Mouse (Mus musculus) CH12.LX (cell line): Measurements from ENCODE around the gene Etv6. TPM values are rescaled to one million over a fixed set of nuclear protein-coding genes. Genes with fewer than 3 reads are reported as not detected.

Experiments used
- DNase-seq: peaks from one replicate; pipeline ENCODE4 v3.0.0-alpha.2; 2013; ENCODE audit errors: extremely low read depth
- H3K27ac ChIP-seq: 2 replicates; pipeline ENCODE4 v1.5.1; 2012; ENCODE audit warnings: low read depth, mild to moderate bottlenecking, control low read depth, moderate library complexity; ENCODE audit not compliant: insufficient read depth
- H3K27me3 ChIP-seq: replicated peaks from 2 replicates; pipeline ENCODE3; 2012; ENCODE audit warnings: inconsistent platforms
- H3K36me3 ChIP-seq, 2 experiments: replicated peaks in 1 of 2; 2 replicates each; pipeline versions ENCODE3 to v1.6.1; 2012; ENCODE audit warnings: inconsistent platforms in 1 of 2, low read length in 1 of 2, mild to moderate bottlenecking in 1 of 2, mixed read lengths in 1 of 2, moderate library complexity in 1 of 2; ENCODE audit not compliant: control insufficient read depth in 1 of 2, insufficient read depth in 1 of 2
- H3K4me1 ChIP-seq, 2 experiments: 2 replicates each; pipeline ENCODE4 v1.6.1; 2012; ENCODE audit warnings: inconsistent platforms in 1 of 2, moderate library complexity in 1 of 2; ENCODE audit not compliant: insufficient read depth in 2 of 2, control insufficient read depth in 1 of 2
- H3K4me2 ChIP-seq: 2 replicates; pipeline ENCODE4 v1.6.1; 2012; ENCODE audit warnings: low read depth, mild to moderate bottlenecking, control low read depth; ENCODE audit not compliant: poor library complexity, insufficient read depth, severe bottlenecking
- H3K4me3 ChIP-seq, 3 experiments: fragments of 150-350 bp in 1 of 3; sonication (generic) in 1 of 3; replicated peaks in 1 of 3; 2 replicates each; pipeline versions ENCODE3 to v1.5.1; 2011 to 2012; ENCODE audit warnings: low read depth in 2 of 3, low read length in 2 of 3, mild to moderate bottlenecking in 2 of 3, moderate library complexity in 2 of 3, control low read depth in 1 of 3, improper control_type of control experiment in 1 of 3, inconsistent platforms in 1 of 3, mixed read lengths in 1 of 3; ENCODE audit not compliant: poor library complexity in 1 of 3
- H3K79me2 ChIP-seq: replicated peaks from 2 replicates; pipeline ENCODE4 v1.6.1; 2012; ENCODE audit warnings: mild to moderate bottlenecking, moderate library complexity; ENCODE audit not compliant: control insufficient read depth, poor library complexity, insufficient read depth, severe bottlenecking; ENCODE audit errors: extremely low read depth
- H3K9ac ChIP-seq: 2 replicates; pipeline ENCODE4 v1.6.1; 2012; ENCODE audit warnings: low read depth, mild to moderate bottlenecking, control low read depth, moderate library complexity; ENCODE audit not compliant: insufficient read depth
- H3K9me3 ChIP-seq: replicated peaks from 2 replicates; pipeline ENCODE3; 2012; ENCODE audit warnings: low read length, inconsistent platforms, mixed read lengths
- BHLHE40 ChIP-seq: IDR thresholded peaks from 2 replicates; pipeline ENCODE4 v1.6.1; 2011; ENCODE audit warnings: mild to moderate bottlenecking, low read depth, low read length, improper control_type of control experiment
- CHD1 ChIP-seq: IDR thresholded peaks from 2 replicates; pipeline ENCODE4 v1.6.1; 2012; ENCODE audit warnings: low read depth, low read length, improper control_type of control experiment, inconsistent platforms
- CHD2 ChIP-seq: IDR thresholded peaks from 2 replicates; pipeline ENCODE4 v1.6.1; 2011; ENCODE audit warnings: low read length, improper control_type of control experiment
- CTCF ChIP-seq, 2 experiments: IDR thresholded peaks in 1 of 2; conservative IDR thresholded peaks in 1 of 2; 2 replicates each; pipeline ENCODE4 v1.5.1; 2011 to 2012; ENCODE audit warnings: low read depth in 2 of 2, low read length in 2 of 2, improper control_type of control experiment in 1 of 2, inconsistent platforms in 1 of 2, mild to moderate bottlenecking in 1 of 2, moderate library complexity in 1 of 2
- E2F4 ChIP-seq: IDR thresholded peaks from 2 replicates; pipeline ENCODE4 v1.6.1; 2011; ENCODE audit warnings: low read depth, low read length, improper control_type of control experiment; ENCODE audit not compliant: insufficient replicate concordance
- ELF1 ChIP-seq: IDR thresholded peaks from 2 replicates; pipeline ENCODE4 v1.6.1; 2014; ENCODE audit warnings: low read depth, mild to moderate bottlenecking, inconsistent platforms, low read length, improper control_type of control experiment
- HCFC1 ChIP-seq: IDR thresholded peaks from 2 replicates; pipeline ENCODE4 v1.6.1; 2012; ENCODE audit warnings: low read depth, mild to moderate bottlenecking, inconsistent platforms, low read length, improper control_type of control experiment
- JUN ChIP-seq: IDR thresholded peaks from 2 replicates; pipeline ENCODE4 v1.6.1; 2011; ENCODE audit warnings: low read depth, mild to moderate bottlenecking, low read length, improper control_type of control experiment, moderate library complexity; ENCODE audit not compliant: insufficient read depth
- JUND ChIP-seq: conservative IDR thresholded peaks from 2 replicates; pipeline ENCODE4 v1.6.1; 2011; ENCODE audit warnings: low read depth, low read length, improper control_type of control experiment
- MAX ChIP-seq: IDR thresholded peaks from 2 replicates; pipeline ENCODE4 v1.6.1; 2011; ENCODE audit warnings: low read length, improper control_type of control experiment
- MEF2A ChIP-seq: IDR thresholded peaks from 2 replicates; pipeline ENCODE4 v1.6.1; 2014; ENCODE audit warnings: low read depth, mild to moderate bottlenecking, inconsistent platforms, low read length, improper control_type of control experiment, borderline replicate concordance
- MXI1 ChIP-seq: IDR thresholded peaks from 2 replicates; pipeline ENCODE4 v1.6.1; 2011; ENCODE audit warnings: mild to moderate bottlenecking, low read depth, low read length, improper control_type of control experiment
- NELFE ChIP-seq: IDR thresholded peaks from 2 replicates; pipeline ENCODE4 v1.6.1; 2011; ENCODE audit warnings: low read depth, low read length, improper control_type of control experiment
- PAX5 ChIP-seq: IDR thresholded peaks from 2 replicates; pipeline ENCODE4 v1.6.1; 2012; ENCODE audit warnings: low read length, inconsistent platforms, mixed read lengths
- POLR2A ChIP-seq: IDR thresholded peaks from 2 replicates; pipeline ENCODE4 v1.6.1; 2011; ENCODE audit warnings: low read depth, mild to moderate bottlenecking, improper control_type of control experiment, low read length
- POLR2AphosphoS2 ChIP-seq: IDR thresholded peaks from 2 replicates; pipeline ENCODE4 v1.6.1; 2011; ENCODE audit warnings: low read depth, low read length, improper control_type of control experiment
- SIN3A ChIP-seq: IDR thresholded peaks from 2 replicates; pipeline ENCODE4 v1.6.1; 2012; ENCODE audit warnings: low read length, improper control_type of control experiment, inconsistent platforms
- SMC3 ChIP-seq: IDR thresholded peaks from 2 replicates; pipeline ENCODE4 v1.6.1; 2011; ENCODE audit warnings: low read depth, low read length, improper control_type of control experiment
- TCF12 ChIP-seq: IDR thresholded peaks from 2 replicates; pipeline ENCODE4 v1.6.1; 2014; ENCODE audit warnings: low read depth, mild to moderate bottlenecking, inconsistent platforms, low read length, improper control_type of control experiment
- USF2 ChIP-seq: conservative IDR thresholded peaks from 2 replicates; pipeline ENCODE4 v1.6.1; 2011; ENCODE audit warnings: low read depth, low read length, improper control_type of control experiment
- ZC3H11A ChIP-seq: IDR thresholded peaks from 2 replicates; pipeline ENCODE4 v1.6.1; 2012; ENCODE audit warnings: low read depth, mild to moderate bottlenecking, inconsistent platforms, low read length, improper control_type of control experiment
- ZMIZ1 ChIP-seq: IDR thresholded peaks from 2 replicates; pipeline ENCODE4 v1.6.1; 2012; ENCODE audit warnings: low read depth, mild to moderate bottlenecking, inconsistent platforms, low read length, improper control_type of control experiment
- dilution Hi-C: fragments of 300-500 bp; cut with MboI; formaldehyde crosslinking; loops from 2 replicates; pipeline ENCODE4 v1.14.3; 2020; ENCODE audit warnings: low sequenced_read_pairs; ENCODE audit not compliant: extremely low pct_unique_long_range_greater_than_20kb, extremely low pct_ligation_motif_present
- in situ Hi-C: fragments of 300-500 bp; cut with MboI; formaldehyde crosslinking; loops from 3 replicates; pipeline ENCODE4 v1.14.3; 2019; ENCODE audit warnings: low sequenced_read_pairs, low pct_ligation_motif_present, low pct_unique_long_range_greater_than_20kb, mixed read lengths
- polyA plus RNA-seq: library from polyadenylated mRNA; unstranded; fragments of >175 nt; gene quantifications from 2 replicates; pipeline ENCODE4 v1.2.1, GENCODE M21; 2012; ENCODE audit warnings: low read depth; ENCODE audit not compliant: insufficient read length
- total RNA-seq, 2 experiments: library from RNA; depleted of rRNA; stranded (reverse); fragments of 300-350 nt in 1 of 2; fragments of >200 nt in 1 of 2; gene quantifications; 2 replicates each; pipeline ENCODE4 v1.2.3; 2012 to 2014

Gene Etv6
- total and polyA plus RNA-seq, 3 experiments = 7.6 to 29.5 (median 10.1) TPM

DNA sequence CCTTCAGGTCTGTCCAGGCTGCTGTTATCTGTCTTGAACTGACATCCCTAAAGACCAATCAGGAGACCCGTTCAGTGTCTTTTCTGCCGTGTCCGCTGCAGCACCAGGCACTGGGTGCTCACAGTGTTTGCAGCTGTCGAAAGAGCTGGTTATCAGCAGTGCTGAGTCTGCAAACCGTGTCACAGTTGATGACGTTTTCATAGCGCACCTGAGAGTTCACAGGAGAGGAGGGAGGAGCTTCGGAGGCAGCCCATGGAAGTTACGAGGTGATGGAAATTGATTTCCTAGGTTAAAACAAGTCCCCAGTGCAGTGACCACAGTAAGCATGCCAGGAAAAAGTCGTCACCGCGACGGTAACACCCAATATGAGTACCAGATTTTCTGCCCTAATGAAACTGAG lies 125.5 kb downstream of the Etv6 start:
- peaks cover 12 to 65% of the 10 kb centered on the region in 2 experiments for H3K4me1 ChIP-seq
- H3K9ac ChIP-seq = no peak overlapping the region
- H3K27ac ChIP-seq = no peak overlapping the region
- in situ Hi-C loops = no loop called here
- DNase-seq = no peak
- no peak overlapping the region for H3K4me3 ChIP-seq
- no peak overlapping the region for H3K4me2 ChIP-seq
- no peaks in the 10 kb centered on the region for H3K9me3 ChIP-seq
- peaks cover 13 to 61% of the 10 kb centered on the region in 2 experiments for H3K36me3 ChIP-seq
- no peaks in the 10 kb centered on the region for H3K27me3 ChIP-seq
- TF ChIP-seq POLR2A (no peak), E2F4 (no peak), CHD2 (no peak), ZMIZ1 (no peak), MAX (no peak), HCFC1 (no peak), SIN3A (no peak), POLR2AphosphoS2 (no peak), SMC3 (no peak), NELFE (no peak), BHLHE40 (no peak), JUN (no peak), ELF1 (no peak), CTCF (conservative IDR thresholded peaks at IDR 0.05 in 1 of 2, IDR thresholded peaks at IDR 0.05 in 1 of 2; ENCODE audit: low read depth in 2 of 2, low read length in 2 of 2) (no peak), MEF2A (no peak), JUND (no peak), ZC3H11A (no peak), USF2 (no peak)
- H3K79me2 ChIP-seq = no peaks in the 10 kb centered on the region; the same call in 1 of the 2 replicates
- dilution Hi-C loops = no loop called here

DNA sequence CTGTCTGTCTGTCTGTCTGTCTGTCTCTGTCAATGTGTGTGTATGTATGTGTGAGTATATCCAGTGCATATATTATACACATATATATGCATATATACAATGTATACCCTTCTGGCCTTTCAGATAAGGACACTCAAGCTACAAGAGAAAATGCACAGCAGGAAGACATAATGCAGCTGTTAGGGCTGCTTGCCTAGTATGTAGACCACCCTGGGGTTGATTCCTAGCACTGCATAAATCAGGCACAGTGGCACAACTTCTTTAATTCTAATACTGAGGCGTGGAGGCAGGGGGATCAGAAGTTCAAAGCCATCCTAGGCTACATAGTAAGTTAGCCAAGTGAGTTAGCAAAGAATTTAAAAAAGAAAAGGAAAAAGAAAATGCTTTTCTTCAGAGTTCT lies 127.8 kb downstream of the Etv6 start:
- no peaks in the 10 kb centered on the region for H3K27me3 ChIP-seq
- no peaks in the 10 kb centered on the region for H3K9me3 ChIP-seq
- TF ChIP-seq TCF12 = no peak
- TF ChIP-seq POLR2A = no peak
- no peak for TF ChIP-seq MAX
- no peak for TF ChIP-seq MEF2A
- no peak for TF ChIP-seq CHD1
- TF ChIP-seq PAX5 = no peak
- TF ChIP-seq MXI1 = no peak
- no peak for TF ChIP-seq JUND
- TF ChIP-seq, all 38 proteins: peak for 0
- peaks cover 0 to 48% of the 10 kb centered on the region in 2 experiments; a peak in 2 of 4 replicates for H3K4me1 ChIP-seq
- DNase-seq = no peak
- no peak overlapping the region for H3K4me3 ChIP-seq
- H3K9ac ChIP-seq = no peak overlapping the region
- no peaks in the 10 kb centered on the region; the same call in 1 of the 2 replicates for H3K79me2 ChIP-seq
- no peak overlapping the region for H3K27ac ChIP-seq
- H3K4me2 ChIP-seq = no peak overlapping the region
- H3K36me3 ChIP-seq = peaks cover 11 to 57% of the 10 kb centered on the region in 2 experiments
- dilution Hi-C loops (no loop called here), in situ Hi-C loops (no loop called here)
